Mouse (Mus musculus) forebrain, embryonic 11.5 days (tissue): ENCODE results near the gene Acer3. TPM values are rescaled to one million over a fixed set of nuclear protein-coding genes. Genes with fewer than 3 reads are reported as not detected.

Experiments
- ATAC-seq: fragments of 200-750 bp; cut with Nextera tagmentation; replicated peaks from 2 replicates; pipeline ENCODE4 v1.8.0; 2017; ENCODE audit warnings: moderate TSS enrichment; ENCODE audit not compliant: low FRiP score
- DNase-seq: peaks from one replicate; pipeline ENCODE4 v3.0.0-alpha.2; 2017; ENCODE audit warnings: low spot score
- H3K27ac ChIP-seq: fragments of 300-500 bp; sonication (generic); 2 replicates; pipeline ENCODE4 v1.5.1; 2014; ENCODE audit warnings: low read depth, low read length
- H3K27me3 ChIP-seq: fragments of 300-500 bp; sonication (generic); 2 replicates; pipeline ENCODE4 v1.6.1; 2014; ENCODE audit warnings: mild to moderate bottlenecking, low read length, mixed read lengths; ENCODE audit not compliant: control insufficient read depth, insufficient read depth
- H3K36me3 ChIP-seq: fragments of 300-500 bp; sonication (generic); 2 replicates; pipeline ENCODE4 v1.6.1; 2014; ENCODE audit warnings: mild to moderate bottlenecking, low read length, moderate library complexity, mixed read lengths; ENCODE audit not compliant: control insufficient read depth, insufficient read depth
- H3K4me1 ChIP-seq: fragments of 300-500 bp; sonication (generic); replicated peaks from 2 replicates; pipeline ENCODE4 v1.6.1; 2014; ENCODE audit warnings: low read length, mixed read lengths; ENCODE audit not compliant: control insufficient read depth, insufficient read depth
- H3K4me2 ChIP-seq: fragments of 300-500 bp; sonication (generic); 2 replicates; pipeline ENCODE4 v1.6.1; 2014; ENCODE audit warnings: low read depth, mild to moderate bottlenecking, low read length, moderate library complexity, mixed read lengths; ENCODE audit not compliant: severe bottlenecking
- H3K4me3 ChIP-seq: fragments of 300-500 bp; sonication (generic); 2 replicates; pipeline ENCODE4 v1.5.1; 2014; ENCODE audit warnings: low read depth, low read length
- H3K9ac ChIP-seq: fragments of 300-500 bp; sonication (generic); 2 replicates; pipeline ENCODE4 v1.6.1; 2014; ENCODE audit warnings: low read length
- H3K9me3 ChIP-seq: fragments of 300-500 bp; sonication (generic); 2 replicates; pipeline ENCODE4 v1.6.1; 2016; ENCODE audit warnings: low read length, mixed read lengths; ENCODE audit not compliant: control insufficient read depth
- WGBS: fragments of 180-500 bp; shearing (Covaris S2); extraction: QIAGEN DNeasy Blood & Tissue Kit; methylation state at CpG from one replicate; pipeline ENCODE4 v1.1.7; 2014; 5-methylcytosine and 5-hydroxymethylcytosine counted together
- polyA plus RNA-seq: library from polyadenylated mRNA; unstranded; fragments of >200 nt; fragmentation: Nextera tagmentation; extraction: Ambion mirVana; gene quantifications from 2 replicates; pipeline ENCODE4 v1.2.1, GENCODE M21; 2014

Acer3 gene
- polyA plus RNA-seq, 1 experiment from 2014 or later: 16.5 TPM

DNA sequence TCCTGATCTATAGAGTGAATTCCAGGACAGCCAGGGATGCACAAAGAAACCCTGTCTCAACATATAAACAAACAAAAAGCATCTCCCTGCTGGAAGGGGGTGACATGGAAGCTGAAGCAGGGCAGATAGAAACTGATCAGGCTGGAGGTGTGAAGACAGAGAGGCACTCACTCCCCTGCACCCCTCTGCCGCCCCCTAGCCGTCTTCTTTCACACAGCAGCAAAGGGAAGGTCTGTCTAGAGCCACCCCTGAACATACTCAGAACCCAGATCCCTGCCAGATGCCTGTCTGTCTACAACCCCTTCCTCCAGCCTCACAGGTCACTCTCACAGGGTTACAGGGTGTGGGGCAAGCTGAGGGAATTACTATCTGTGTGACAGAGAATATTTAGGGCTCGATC is 23.4 kb upstream of the Acer3 start:
- Histone ChIP-seq H3K9me3 (no peaks in the 10 kb centered on the region), H3K27ac (no peak overlapping the region), H3K4me3 (no peak overlapping the region), H3K27me3 (no peaks in the 10 kb centered on the region), H3K4me1 (no peaks in the 10 kb centered on the region), H3K9ac (no peak overlapping the region), H3K36me3 (no peaks in the 10 kb centered on the region), H3K4me2 (no peak overlapping the region)
- 0 out of 2 replicates have a peak, but pooled peaks have one; percentile 6 for ATAC-seq
- DNase-seq: peak; percentile 72
- WGBS: 25% methylated on average over 3 of the region's 3 CpGs

- H3K4me3 ChIP-seq: no peak overlapping the region
- H3K27me3 ChIP-seq: no peaks in the 10 kb centered on the region
Observed at GRCm38 (mm10) chr7:98342249-98342648, 21.2 kb upstream of the Acer3 start.

GRCm38 (mm10) chr7:98341475-98341874 is 20.5 kb upstream of the Acer3 start:
- H3K4me2 ChIP-seq: peak overlapping the region; percentile 44
- 2% methylated on average over 13 of the region's 13 CpGs for WGBS
- H3K27ac ChIP-seq: no peak overlapping the region
- no peaks in the 10 kb centered on the region for H3K4me1 ChIP-seq
- no peaks in the 10 kb centered on the region for H3K36me3 ChIP-seq
- peak; percentile 63 for ATAC-seq
- H3K9ac ChIP-seq: peak overlapping the region; percentile 41
- no peaks in the 10 kb centered on the region for H3K9me3 ChIP-seq
- DNase-seq: peak; percentile 94
- peak overlapping the region; percentile 9; the same call in 1 of the 2 replicates for H3K4me3 ChIP-seq
- H3K27me3 ChIP-seq: no peaks in the 10 kb centered on the region

More at GRCm38 (mm10) chr7:98342249-98342648, 21.2 kb upstream of the Acer3 start:
- WGBS: 49% methylated on average over 3 of the region's 3 CpGs
- H3K4me2 ChIP-seq: no peak overlapping the region
- no peaks in the 10 kb centered on the region for H3K36me3 ChIP-seq
- DNase-seq (no peak), ATAC-seq (no peak)
- no peaks in the 10 kb centered on the region for H3K4me1 ChIP-seq
- H3K9ac ChIP-seq: no peak overlapping the region
- H3K9me3 ChIP-seq: no peaks in the 10 kb centered on the region
- H3K27ac ChIP-seq: no peak overlapping the region

DNA sequence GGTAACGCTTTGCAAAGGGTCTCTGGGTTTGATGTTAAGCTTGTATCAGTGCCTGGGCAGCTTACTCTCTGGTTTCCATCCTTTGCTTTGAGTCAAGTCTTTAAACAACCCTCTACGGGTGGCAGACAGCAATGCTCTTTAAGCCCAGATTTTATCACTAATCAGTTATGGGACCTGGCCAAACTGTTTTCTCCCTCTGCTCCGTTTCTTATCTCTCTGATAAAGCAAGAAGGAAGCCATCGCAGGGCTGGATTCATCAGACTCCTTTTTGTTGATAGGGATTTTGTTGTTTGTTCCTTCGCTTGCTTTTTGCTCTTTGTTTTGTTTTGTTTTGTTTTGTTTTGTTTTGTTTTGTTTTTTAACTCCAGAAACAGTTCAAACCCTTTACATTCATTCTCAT is 19.3 kb upstream of the Acer3 start:
- no peaks in the 10 kb centered on the region for H3K4me1 ChIP-seq
- no peaks in the 10 kb centered on the region for H3K36me3 ChIP-seq
- no peaks in the 10 kb centered on the region for H3K9me3 ChIP-seq
- no peak overlapping the region for H3K4me2 ChIP-seq
- DNase-seq (no peak), ATAC-seq (no peak)
- H3K4me3 ChIP-seq: no peak overlapping the region
- 80% methylated on average over 5 of the region's 5 CpGs for WGBS
- no peaks in the 10 kb centered on the region for H3K27me3 ChIP-seq
- H3K27ac ChIP-seq: no peak overlapping the region
- H3K9ac ChIP-seq: no peak overlapping the region

DNA sequence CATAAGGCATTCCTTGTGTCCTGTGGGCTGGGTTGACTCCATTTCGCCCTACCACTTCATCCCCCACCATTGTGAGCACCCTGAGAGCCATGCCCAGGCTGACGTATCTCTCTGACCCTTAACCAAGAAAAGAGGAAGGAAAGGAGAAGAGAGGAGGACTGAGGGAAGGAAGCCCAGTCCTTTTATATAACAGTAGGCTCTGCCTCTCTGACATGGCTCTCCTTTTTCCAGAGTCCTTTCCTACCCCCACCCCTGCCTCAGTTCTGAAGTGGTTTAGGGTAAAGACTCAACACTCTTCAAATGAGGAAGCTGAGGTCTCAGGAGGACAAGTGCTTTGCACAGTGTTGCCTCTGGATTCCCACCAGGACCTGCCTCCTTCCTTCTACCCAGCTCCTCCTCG is 13.0 kb upstream of the Acer3 start:
- Histone ChIP-seq H3K36me3 (no peaks in the 10 kb centered on the region), H3K27me3 (no peaks in the 10 kb centered on the region), H3K4me1 (no peaks in the 10 kb centered on the region), H3K9ac (no peak overlapping the region), H3K9me3 (no peaks in the 10 kb centered on the region), H3K4me2 (no peak overlapping the region), H3K4me3 (no peak overlapping the region), H3K27ac (no peak overlapping the region)
- ATAC-seq (no peak), DNase-seq (no peak)
- 78% methylated on average over 3 of the region's 3 CpGs for WGBS

DNA sequence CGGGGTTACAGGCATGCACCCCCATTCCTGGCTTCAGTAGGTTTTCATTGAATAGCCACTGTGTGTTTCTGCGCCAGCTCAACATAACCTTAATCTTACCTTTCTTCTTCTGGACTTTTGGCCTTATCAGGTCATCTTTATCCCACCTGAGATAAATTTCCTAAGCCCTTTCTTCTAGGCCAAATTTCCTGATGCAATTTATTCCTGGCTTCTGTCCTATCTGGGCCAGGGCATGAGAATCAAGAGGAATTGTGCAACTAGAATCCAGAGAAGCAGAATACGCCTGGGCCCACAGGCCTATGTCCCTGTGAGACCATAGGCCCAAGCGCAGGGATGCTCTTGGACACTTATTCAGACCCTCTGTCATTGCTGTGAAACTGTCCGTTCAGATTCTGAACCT is 12.5 kb upstream of the Acer3 start:
- WGBS: 91% methylated on average over 5 of the region's 5 CpGs
- DNase-seq: no peak
- ATAC-seq: no peak
- H3K9me3 ChIP-seq: no peaks in the 10 kb centered on the region
- no peak overlapping the region for H3K9ac ChIP-seq
- no peaks in the 10 kb centered on the region for H3K27me3 ChIP-seq
- H3K36me3 ChIP-seq: no peaks in the 10 kb centered on the region
- no peaks in the 10 kb centered on the region for H3K4me1 ChIP-seq
- no peak overlapping the region for H3K4me2 ChIP-seq
- H3K4me3 ChIP-seq: no peak overlapping the region
- no peak overlapping the region for H3K27ac ChIP-seq

DNA sequence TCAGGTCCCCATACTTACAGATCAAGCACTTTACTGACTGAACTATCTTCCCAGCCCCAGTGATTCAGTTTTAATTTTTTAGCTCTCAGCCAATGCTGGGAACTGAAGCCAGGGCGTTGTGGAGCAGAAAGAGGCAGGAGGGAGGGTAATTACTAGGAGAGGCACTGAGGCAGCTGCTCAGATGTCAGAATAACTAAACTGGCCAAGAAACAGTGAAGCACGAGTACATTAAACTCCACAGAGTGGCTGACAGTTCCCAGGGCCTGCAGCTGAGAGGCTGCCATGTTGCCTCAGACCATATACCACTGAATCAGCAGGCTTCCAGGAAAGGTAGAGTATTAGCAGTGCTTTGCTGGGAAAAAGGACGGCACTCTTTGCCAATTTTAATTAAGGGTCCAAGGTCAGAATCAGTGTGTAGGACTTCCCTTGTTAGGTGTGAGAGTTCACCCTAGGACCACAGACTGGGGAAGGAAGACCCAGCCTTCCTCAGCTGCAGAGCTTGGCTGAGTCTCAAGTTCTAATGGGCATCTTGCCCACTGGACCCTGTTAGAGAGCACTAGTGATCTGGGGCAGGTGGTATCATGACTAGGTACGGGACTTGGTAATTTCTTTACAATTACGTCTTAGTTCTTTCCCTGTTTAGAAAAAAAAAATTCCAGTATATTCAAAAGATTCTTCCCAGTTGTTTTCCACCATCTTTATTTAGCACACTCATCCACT is 11.8 kb upstream of the Acer3 start:
- Histone ChIP-seq H3K4me1 (no peaks in the 10 kb centered on the region), H3K4me3 (no peak overlapping the region), H3K27me3 (no peaks in the 10 kb centered on the region), H3K9ac (no peak overlapping the region), H3K9me3 (no peaks in the 10 kb centered on the region), H3K4me2 (no peak overlapping the region), H3K27ac (no peak overlapping the region), H3K36me3 (no peaks in the 10 kb centered on the region)
- no peak for DNase-seq
- no peak for ATAC-seq
- 73% methylated on average over 5 of the region's 5 CpGs for WGBS

- DNase-seq (no peak), ATAC-seq (no peak)
- Histone ChIP-seq H3K4me3 (no peak overlapping the region), H3K27me3 (no peaks in the 10 kb centered on the region), H3K9ac (no peak overlapping the region), H3K4me2 (no peak overlapping the region), H3K9me3 (no peaks in the 10 kb centered on the region), H3K36me3 (no peaks in the 10 kb centered on the region), H3K4me1 (no peaks in the 10 kb centered on the region), H3K27ac (no peak overlapping the region)
- WGBS: 72% methylated on average over 3 of the region's 3 CpGs
Observed at GRCm38 (mm10) chr7:98331932-98332331, 10.9 kb upstream of the Acer3 start.

DNA sequence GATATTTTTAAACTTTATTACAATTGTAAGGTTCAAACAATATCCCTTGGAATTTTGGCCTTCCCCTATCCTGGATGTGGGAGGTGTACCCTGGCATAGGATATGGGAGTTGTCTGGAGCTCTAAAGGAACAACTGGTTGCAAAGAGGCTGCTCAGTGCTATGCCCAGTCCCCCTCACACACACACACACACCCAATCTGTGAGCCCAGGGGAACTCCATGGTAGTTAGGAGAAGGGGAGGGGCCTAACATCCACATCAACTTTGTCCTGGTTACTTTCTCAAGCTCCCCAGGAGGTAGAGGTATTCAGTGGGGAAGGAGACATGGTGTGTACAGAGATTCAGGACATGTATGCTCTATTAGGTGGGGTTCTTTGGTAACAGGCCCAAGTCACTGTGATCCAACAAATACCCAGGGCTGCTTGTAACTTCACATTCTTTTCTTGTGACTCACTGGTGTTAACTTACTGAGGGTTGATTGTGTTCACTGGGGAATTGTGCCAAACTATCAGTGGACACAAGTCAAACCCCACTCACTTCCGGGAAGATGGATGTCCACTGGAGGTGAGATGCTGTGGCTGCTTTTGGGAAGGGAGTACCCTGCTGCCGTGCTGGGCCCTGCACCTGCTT is 9.5 kb upstream of the Acer3 start:
- no peak overlapping the region for H3K9ac ChIP-seq
- no peak overlapping the region for H3K27ac ChIP-seq
- DNase-seq (peak; percentile 19), ATAC-seq (no peak)
- H3K36me3 ChIP-seq: no peaks in the 10 kb centered on the region
- no peaks in the 10 kb centered on the region for H3K9me3 ChIP-seq
- H3K4me1 ChIP-seq: no peaks in the 10 kb centered on the region
- H3K27me3 ChIP-seq: no peaks in the 10 kb centered on the region
- WGBS: 77% methylated on average over 2 of the region's 2 CpGs
- no peak overlapping the region for H3K4me2 ChIP-seq
- H3K4me3 ChIP-seq: no peak overlapping the region
